Mouse (Mus musculus): ENCODE results near the gene Pdia5. TPM values are rescaled to one million over a fixed set of nuclear protein-coding genes. Genes with fewer than 3 reads are reported as not detected.

Pdia5 gene
- polyA plus RNA-seq, 1 experiment from 2014 or later = 43.1 TPM

GRCm38 (mm10) chr16:35423250-35424139 lies 67.2 kb downstream of the Pdia5 start:
- Histone ChIP-seq H3K4me3 (no peak overlapping the region), H3K27me3 (no peaks in the 10 kb centered on the region), H3K4me2 (no peak overlapping the region), H3K27ac (no peak overlapping the region), H3K36me3 (no peaks in the 10 kb centered on the region), H3K4me1 (no peaks in the 10 kb centered on the region), H3K9ac (no peak overlapping the region), H3K9me3 (no peaks in the 10 kb centered on the region)
- 67% methylated on average over 18 of the region's 18 CpGs for WGBS
- ATAC-seq (ENCODE audit: borderline replicate concordance, extremely low read depth, low FRiP score, low TSS enrichment) = no peak

GRCm38 (mm10) chr16:35422705-35423104 lies 68.0 kb downstream of the Pdia5 start:
- H3K27ac ChIP-seq = no peak overlapping the region
- 89% methylated on average over 8 of the region's 8 CpGs for WGBS

GRCm38 (mm10) chr16:35422141-35422540 lies 68.5 kb downstream of the Pdia5 start:
- no peak overlapping the region for H3K9ac ChIP-seq
- H3K36me3 ChIP-seq = no peaks in the 10 kb centered on the region
- ATAC-seq (ENCODE audit: borderline replicate concordance, extremely low read depth, low FRiP score, low TSS enrichment) = peak; percentile 31; the same call in 1 of the 2 replicates
- H3K4me3 ChIP-seq = no peak overlapping the region
- no peak overlapping the region for H3K4me2 ChIP-seq
- H3K4me1 ChIP-seq = no peaks in the 10 kb centered on the region
- H3K27ac ChIP-seq = no peak overlapping the region
- H3K27me3 ChIP-seq = no peaks in the 10 kb centered on the region
- WGBS = 56% methylated on average over 4 of the region's 4 CpGs
- H3K9me3 ChIP-seq = no peaks in the 10 kb centered on the region

More at GRCm38 (mm10) chr16:35422705-35423104, 68.0 kb downstream of the Pdia5 start:
- no peak overlapping the region for H3K4me2 ChIP-seq
- no peaks in the 10 kb centered on the region for H3K9me3 ChIP-seq
- H3K4me1 ChIP-seq = no peaks in the 10 kb centered on the region
- no peaks in the 10 kb centered on the region for H3K27me3 ChIP-seq
- H3K9ac ChIP-seq = no peak overlapping the region
- no peak overlapping the region for H3K4me3 ChIP-seq
- H3K36me3 ChIP-seq = no peaks in the 10 kb centered on the region
- no peak for ATAC-seq (ENCODE audit: borderline replicate concordance, extremely low read depth, low FRiP score, low TSS enrichment)

GRCm38 (mm10) chr16:35414616-35415015 lies 76.1 kb downstream of the Pdia5 start:
- H3K9me3 ChIP-seq = no peaks in the 10 kb centered on the region
- WGBS = 59% methylated on average over 5 of the region's 5 CpGs
- H3K27ac ChIP-seq = no peak overlapping the region
- no peak overlapping the region for H3K4me3 ChIP-seq
- no peak overlapping the region for H3K9ac ChIP-seq
- no peaks in the 10 kb centered on the region for H3K27me3 ChIP-seq
- H3K36me3 ChIP-seq = no peaks in the 10 kb centered on the region
- H3K4me2 ChIP-seq = no peak overlapping the region
- ATAC-seq (ENCODE audit: borderline replicate concordance, extremely low read depth, low FRiP score, low TSS enrichment) = no peak
- no peaks in the 10 kb centered on the region for H3K4me1 ChIP-seq

- Histone ChIP-seq H3K27ac (no peak overlapping the region), H3K4me3 (no peak overlapping the region), H3K27me3 (no peaks in the 10 kb centered on the region), H3K36me3 (no peaks in the 10 kb centered on the region), H3K9ac (no peak overlapping the region), H3K4me1 (no peaks in the 10 kb centered on the region), H3K9me3 (no peaks in the 10 kb centered on the region), H3K4me2 (no peak overlapping the region)
- ATAC-seq (ENCODE audit: borderline replicate concordance, extremely low read depth, low FRiP score, low TSS enrichment) = no peak
- 78% methylated on average over 4 of the region's 4 CpGs for WGBS
Observed at GRCm38 (mm10) chr16:35406706-35407105, 84.0 kb downstream of the Pdia5 start.

- ATAC-seq (ENCODE audit: borderline replicate concordance, extremely low read depth, low FRiP score, low TSS enrichment) = no peak
- H3K9ac ChIP-seq = no peak overlapping the region
- H3K27me3 ChIP-seq = no peaks in the 10 kb centered on the region
- H3K4me3 ChIP-seq = no peak overlapping the region
- 75% methylated on average over 4 of the region's 4 CpGs for WGBS
- no peaks in the 10 kb centered on the region for H3K4me1 ChIP-seq
- H3K36me3 ChIP-seq = no peaks in the 10 kb centered on the region
- H3K27ac ChIP-seq = no peak overlapping the region
- no peaks in the 10 kb centered on the region for H3K9me3 ChIP-seq
- no peak overlapping the region for H3K4me2 ChIP-seq
Observed at GRCm38 (mm10) chr16:35406166-35406565, 84.5 kb downstream of the Pdia5 start.

- Histone ChIP-seq H3K4me2 (no peak overlapping the region), H3K4me1 (no peaks in the 10 kb centered on the region), H3K9me3 (no peaks in the 10 kb centered on the region), H3K4me3 (no peak overlapping the region), H3K27ac (no peak overlapping the region), H3K27me3 (no peaks in the 10 kb centered on the region), H3K9ac (no peak overlapping the region), H3K36me3 (no peaks in the 10 kb centered on the region)
- ATAC-seq (ENCODE audit: borderline replicate concordance, extremely low read depth, low FRiP score, low TSS enrichment) = no peak
- 91% methylated on average over 14 of the region's 14 CpGs for WGBS
Observed at GRCm38 (mm10) chr16:35405348-35406080, 85.2 kb downstream of the Pdia5 start.

GRCm38 (mm10) chr16:35404864-35405263 lies 85.8 kb downstream of the Pdia5 start:
- no peak overlapping the region for H3K4me3 ChIP-seq
- H3K4me2 ChIP-seq = no peak overlapping the region
- no peaks in the 10 kb centered on the region for H3K36me3 ChIP-seq
- H3K9ac ChIP-seq = no peak overlapping the region
- 74% methylated on average over 5 of the region's 5 CpGs for WGBS
- no peak for ATAC-seq (ENCODE audit: borderline replicate concordance, extremely low read depth, low FRiP score, low TSS enrichment)
- no peaks in the 10 kb centered on the region for H3K27me3 ChIP-seq
- H3K9me3 ChIP-seq = no peaks in the 10 kb centered on the region
- no peaks in the 10 kb centered on the region for H3K4me1 ChIP-seq
- H3K27ac ChIP-seq = no peak overlapping the region

GRCm38 (mm10) chr16:35403891-35404290 lies 86.8 kb downstream of the Pdia5 start:
- H3K27me3 ChIP-seq = no peaks in the 10 kb centered on the region
- no peaks in the 10 kb centered on the region for H3K36me3 ChIP-seq
- H3K4me3 ChIP-seq = no peak overlapping the region
- ATAC-seq (ENCODE audit: borderline replicate concordance, extremely low read depth, low FRiP score, low TSS enrichment) = no peak
- 85% methylated on average over 8 of the region's 8 CpGs for WGBS
- no peak overlapping the region for H3K27ac ChIP-seq
- H3K9ac ChIP-seq = no peak overlapping the region
- H3K9me3 ChIP-seq = no peaks in the 10 kb centered on the region
- H3K4me1 ChIP-seq = no peaks in the 10 kb centered on the region
- no peak overlapping the region for H3K4me2 ChIP-seq

- Histone ChIP-seq H3K27ac (no peak overlapping the region), H3K4me1 (no peaks in the 10 kb centered on the region), H3K9me3 (no peaks in the 10 kb centered on the region), H3K27me3 (no peaks in the 10 kb centered on the region), H3K9ac (no peak overlapping the region), H3K4me3 (no peak overlapping the region), H3K4me2 (no peak overlapping the region), H3K36me3 (no peaks in the 10 kb centered on the region)
- no peak for ATAC-seq (ENCODE audit: borderline replicate concordance, extremely low read depth, low FRiP score, low TSS enrichment)
- 88% methylated on average over 9 of the region's 9 CpGs for WGBS
Observed at GRCm38 (mm10) chr16:35403356-35403755, 87.3 kb downstream of the Pdia5 start.

GRCm38 (mm10) chr16:35392813-35393212 lies 97.9 kb downstream of the Pdia5 start:
- H3K9ac ChIP-seq = no peak overlapping the region
- no peak overlapping the region for H3K4me2 ChIP-seq
- WGBS = 71% methylated on average over 8 of the region's 8 CpGs
- H3K27ac ChIP-seq = no peak overlapping the region
- no peaks in the 10 kb centered on the region for H3K9me3 ChIP-seq
- no peaks in the 10 kb centered on the region for H3K4me1 ChIP-seq
- no peaks in the 10 kb centered on the region for H3K27me3 ChIP-seq
- no peak for ATAC-seq (ENCODE audit: borderline replicate concordance, extremely low read depth, low FRiP score, low TSS enrichment)
- H3K4me3 ChIP-seq = no peak overlapping the region
- peaks cover 9% of the 10 kb centered on the region for H3K36me3 ChIP-seq

GRCm38 (mm10) chr16:35385654-35386053 lies 105.0 kb downstream of the Pdia5 start:
- H3K4me3 ChIP-seq = no peak overlapping the region
- H3K4me2 ChIP-seq = no peak overlapping the region
- no peaks in the 10 kb centered on the region for H3K4me1 ChIP-seq
- 50% methylated on average over 3 of the region's 3 CpGs for WGBS
- H3K36me3 ChIP-seq = no peaks in the 10 kb centered on the region
- H3K9ac ChIP-seq = no peak overlapping the region
- H3K27me3 ChIP-seq = no peaks in the 10 kb centered on the region
- H3K27ac ChIP-seq = no peak overlapping the region
- no peaks in the 10 kb centered on the region for H3K9me3 ChIP-seq
- ATAC-seq (ENCODE audit: borderline replicate concordance, extremely low read depth, low FRiP score, low TSS enrichment) = no peak

Measured in lung, embryonic 15.5 days (tissue).